Mouse (Mus musculus): ENCODE measurements around the gene BC030500. TPM values are rescaled to one million over a fixed set of nuclear protein-coding genes. Genes with fewer than 3 reads are reported as not detected.

The BC030500 gene
- not detected for total RNA-seq (2021)

DNA sequence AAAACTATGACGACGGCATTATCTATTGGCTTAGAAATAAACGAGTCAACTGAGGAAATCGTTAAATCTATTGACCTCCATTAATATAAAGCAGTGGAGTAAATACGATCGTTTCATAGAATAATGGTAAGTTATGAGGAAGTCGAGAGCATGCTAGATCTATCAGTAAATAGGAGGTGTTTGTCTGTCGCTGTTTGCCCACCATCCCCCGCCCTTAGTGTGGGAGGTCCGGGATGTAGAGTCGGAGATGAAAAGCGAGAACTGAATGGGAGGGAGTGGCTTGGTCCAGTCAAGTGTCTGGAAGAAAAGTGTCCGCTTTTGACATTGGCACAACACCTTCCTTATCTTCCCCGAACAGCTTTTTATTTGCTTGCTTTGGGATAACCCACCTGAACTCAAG, at the start of gene BC030500:
TSS of gene BC030500 (plus strand) at position 79 of the 400 bp plus-strand sequence.
- intact Hi-C loops (cut with DNase I), result no loop called here
- DNase-seq (ENCODE audit: low spot score), result no peak

DNA sequence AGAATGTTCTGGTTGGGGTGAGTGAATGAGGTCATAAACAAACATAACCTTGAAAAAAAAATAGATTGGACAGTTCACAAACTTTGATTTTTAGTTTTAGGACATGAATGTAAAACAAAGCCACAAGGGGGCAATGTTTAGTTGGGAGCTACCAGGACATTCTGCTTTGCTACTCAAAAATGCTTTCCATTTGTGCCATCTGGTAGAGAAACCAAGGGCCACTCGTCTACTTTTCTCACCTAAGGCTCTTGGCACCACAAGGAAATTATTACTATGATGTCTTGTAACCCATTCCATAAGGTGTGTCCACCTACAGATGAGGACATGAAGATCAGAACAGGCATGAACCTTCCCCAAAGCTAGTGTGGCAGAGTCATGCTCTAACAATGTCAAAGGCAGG, 25.1 kb upstream of the BC030500 start:
- DNase-seq (ENCODE audit: low spot score), result no peak
- intact Hi-C loops (cut with DNase I), result no loop called here

DNA sequence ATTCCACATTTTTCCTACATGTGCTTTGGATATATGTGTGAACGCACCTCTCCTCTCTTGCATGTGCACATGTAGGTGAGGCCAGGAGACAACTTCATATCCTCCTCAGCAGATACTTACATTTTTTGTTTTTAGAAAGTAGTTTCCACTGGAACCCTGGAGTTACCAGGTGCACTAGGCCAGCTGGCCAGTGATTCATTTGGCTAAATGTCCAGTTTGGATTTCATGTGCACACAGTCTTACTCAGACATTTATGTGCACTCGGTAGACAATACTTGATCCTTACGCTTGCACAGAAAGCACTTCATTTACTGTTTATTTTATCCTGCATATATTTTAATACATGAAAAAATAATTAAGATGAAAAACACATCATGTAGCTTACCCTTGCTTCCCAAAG, 21.0 kb upstream of the BC030500 start:
- intact Hi-C loops (cut with DNase I), result no loop called here
- DNase-seq (ENCODE audit: low spot score), result no peak

DNA sequence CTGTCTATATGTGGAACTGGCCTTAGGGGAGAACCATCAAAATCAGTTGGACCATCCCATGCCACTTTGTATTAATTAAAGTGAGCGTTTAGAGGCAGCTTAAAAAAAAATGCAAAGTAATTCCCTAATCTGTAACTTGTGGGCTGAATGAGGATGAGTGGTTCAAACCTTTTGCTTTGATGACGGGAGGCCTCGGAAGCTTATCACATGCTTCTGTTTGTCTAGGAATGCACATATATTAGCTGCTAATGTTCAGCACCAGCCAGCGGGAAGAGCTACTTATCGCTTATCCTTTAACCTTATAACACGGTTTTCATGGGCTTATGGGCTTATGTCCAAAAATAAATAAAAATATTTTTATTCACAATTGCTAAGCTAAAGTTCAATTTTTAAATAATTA, 15.6 kb upstream of the BC030500 start:
- intact Hi-C loops (cut with DNase I), result no loop called here

DNA sequence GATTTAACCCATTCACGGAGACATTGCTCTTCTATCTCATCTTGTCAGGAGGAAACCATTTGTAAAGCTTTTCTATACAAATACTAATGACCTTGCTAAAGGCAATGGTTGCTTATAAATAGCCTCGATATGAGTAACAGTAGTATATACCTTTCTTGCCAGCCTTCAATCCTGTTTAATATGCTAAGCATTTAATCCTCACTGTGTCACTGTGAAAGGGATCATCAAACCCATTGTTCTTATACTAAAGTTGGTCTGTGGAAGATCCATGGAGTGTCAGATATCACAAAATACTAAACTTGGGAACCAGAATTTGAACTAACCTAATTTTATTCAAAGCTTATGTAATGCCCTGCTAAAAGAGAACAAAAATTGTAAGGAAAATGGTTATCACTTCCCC, 7.1 kb upstream of the BC030500 start:
- intact Hi-C loops (cut with DNase I), result no loop called here
- no peak for DNase-seq (ENCODE audit: low spot score)

More for the DNA sequence above, 15.6 kb upstream of the BC030500 start:
- no peak for DNase-seq (ENCODE audit: low spot score)

DNA sequence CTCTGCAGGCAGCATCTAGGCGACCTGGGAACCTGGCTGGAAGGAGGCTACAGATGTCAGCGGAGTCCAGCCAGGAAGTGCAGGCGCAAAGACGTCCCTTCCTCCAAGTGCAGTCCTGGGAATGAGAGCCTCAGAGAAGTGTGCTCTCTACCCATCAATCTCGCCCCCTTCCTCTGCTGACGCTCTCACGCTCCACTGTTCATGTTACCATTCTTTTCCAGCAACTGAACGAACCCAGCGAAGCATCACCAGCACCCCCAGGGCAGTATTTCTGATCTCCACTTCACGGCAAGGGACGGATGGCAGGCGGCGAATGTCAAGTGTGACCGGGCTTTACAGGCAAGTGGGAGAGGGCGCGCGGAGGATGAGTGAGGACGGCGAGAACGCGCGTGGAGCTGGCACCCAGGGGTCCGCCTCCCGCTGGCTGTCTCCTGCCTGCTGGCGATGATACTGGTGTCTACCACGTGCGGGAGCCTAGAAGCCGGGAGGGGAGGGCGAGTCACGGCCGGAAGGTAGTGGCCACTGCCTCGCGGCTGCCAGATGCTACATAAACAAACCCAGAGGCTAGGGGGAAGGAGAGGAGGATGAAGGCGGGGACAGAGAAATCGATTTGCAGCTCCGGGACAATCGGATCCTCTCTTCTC, 763 bp downstream of the BC030500 start, which contains the start of gene Galntl6:
TSS of gene Galntl6 (minus strand) at position 445 of the 644 bp plus-strand sequence.
- DNase-seq (ENCODE audit: low spot score), result no peak
- intact Hi-C loops (cut with DNase I), result no loop called here

DNA sequence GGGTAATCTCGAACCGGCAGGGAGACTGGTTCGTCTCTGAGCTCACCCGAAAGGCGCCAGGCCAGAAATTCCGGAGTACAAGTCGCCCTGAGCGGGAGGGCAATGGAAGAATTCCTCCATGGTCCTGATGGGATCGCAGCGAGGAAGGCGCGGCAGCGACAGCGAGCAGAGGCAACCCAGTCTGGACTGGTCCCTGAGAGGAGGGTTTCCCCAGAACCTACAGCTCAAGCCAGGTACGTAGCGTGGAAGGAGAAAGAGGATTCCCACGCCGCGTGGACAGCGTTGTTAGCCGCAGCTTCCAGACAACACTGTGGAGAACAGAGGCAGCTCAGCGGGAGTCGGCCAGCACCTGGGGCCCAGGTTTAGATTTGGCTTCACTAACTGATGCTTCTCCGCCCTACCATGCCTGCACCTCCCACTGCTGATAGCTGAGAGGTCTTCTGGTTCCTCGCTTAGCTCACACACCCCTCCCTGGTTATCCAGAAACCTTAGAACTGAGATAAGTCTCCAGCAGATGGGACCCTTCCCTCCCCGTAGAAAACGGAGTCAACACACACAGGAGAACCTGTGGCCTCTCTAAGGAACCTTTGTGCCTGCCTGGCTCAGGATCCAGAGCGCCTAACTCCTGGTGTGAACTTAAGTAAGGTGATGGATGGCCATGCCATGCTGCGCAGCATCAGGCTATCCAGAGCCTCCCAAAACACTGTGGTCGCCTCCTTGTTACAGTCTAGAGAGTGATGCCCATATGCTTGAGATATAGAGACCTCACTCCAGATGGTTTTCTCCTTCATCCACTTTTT, 1.5 kb downstream of the BC030500 start:
- DNase-seq (ENCODE audit: low spot score), result no peak
- intact Hi-C loops (cut with DNase I), result no loop called here

DNA sequence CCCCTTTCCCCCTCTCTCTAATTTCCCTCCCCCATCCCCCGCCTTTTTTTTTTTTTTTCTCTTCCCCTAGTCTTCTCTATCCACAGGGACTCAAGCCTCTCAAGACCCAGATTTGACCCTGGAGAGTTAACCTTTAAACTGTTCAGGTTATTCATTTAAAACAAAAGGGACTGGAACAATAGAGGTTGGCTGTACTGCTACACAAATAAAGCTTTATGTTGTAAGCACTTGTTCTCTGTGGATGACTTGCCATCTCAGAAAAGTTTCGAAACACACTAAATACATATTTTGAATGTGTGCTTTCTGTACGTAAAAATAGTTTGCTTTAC, 2.0 kb downstream of the BC030500 start:
- intact Hi-C loops (cut with DNase I), result no loop called here
- no peak for DNase-seq (ENCODE audit: low spot score)

DNA sequence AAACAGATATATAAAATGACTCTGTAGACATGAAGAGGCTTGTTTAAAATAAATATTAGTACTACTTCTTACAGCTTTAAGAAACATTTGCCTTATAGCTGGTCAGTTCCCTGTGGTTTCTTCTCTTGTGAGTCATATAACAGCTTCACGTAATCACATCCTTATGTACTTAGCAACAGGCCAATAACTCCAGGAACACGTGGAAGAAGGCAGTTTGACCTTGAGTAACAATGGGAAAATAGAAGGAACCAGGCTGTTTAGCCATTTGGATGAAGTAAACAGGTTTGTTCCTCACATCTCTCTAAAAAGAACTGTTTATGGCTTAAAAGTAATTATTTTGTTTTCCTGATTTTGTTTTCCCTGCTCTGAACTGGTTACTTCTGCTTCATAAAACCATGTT, 3.6 kb downstream of the BC030500 start:
- no peak for DNase-seq (ENCODE audit: low spot score)
- intact Hi-C loops (cut with DNase I), result no loop called here

DNA sequence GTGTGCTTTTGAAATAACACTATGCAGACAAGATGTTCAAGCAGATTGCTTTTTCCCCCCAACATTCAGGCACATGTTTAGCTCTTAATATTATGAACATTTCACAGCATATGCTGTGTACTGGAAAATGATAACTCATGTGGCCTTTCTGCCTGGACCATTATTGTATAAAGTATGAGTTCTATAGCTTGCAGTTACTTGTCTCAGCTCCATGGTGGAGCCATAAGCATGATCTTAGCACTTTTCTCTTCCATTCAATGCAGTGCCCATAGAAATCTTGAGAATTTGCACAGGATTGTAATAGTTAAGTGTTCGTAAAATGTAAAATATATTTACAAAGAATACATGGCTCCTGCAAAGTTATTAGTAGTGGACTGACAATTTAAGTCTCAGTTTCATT, 19.5 kb downstream of the BC030500 start:
- intact Hi-C loops (cut with DNase I), result no loop called here
- DNase-seq (ENCODE audit: low spot score), result no peak

DNA sequence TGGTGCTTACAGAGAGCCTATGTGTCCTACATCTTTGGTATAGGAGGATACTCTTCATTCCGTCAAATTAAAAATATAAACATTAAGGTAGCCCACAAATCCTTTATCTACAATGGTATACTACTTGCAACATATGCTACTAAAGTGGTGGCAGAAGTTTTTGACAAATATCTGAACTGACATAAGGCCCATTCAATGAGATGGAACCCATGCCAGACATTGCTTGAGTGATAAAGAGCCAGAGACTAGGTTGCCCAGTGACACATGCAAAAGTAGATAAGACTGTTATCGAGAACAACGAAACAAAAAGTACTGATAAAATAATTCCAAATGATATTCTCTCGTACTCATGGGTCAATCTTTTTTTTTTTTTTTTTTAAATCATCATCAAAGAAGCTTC, 32.2 kb downstream of the BC030500 start:
- intact Hi-C loops (cut with DNase I), result no loop called here
- no peak for DNase-seq (ENCODE audit: low spot score)

DNA sequence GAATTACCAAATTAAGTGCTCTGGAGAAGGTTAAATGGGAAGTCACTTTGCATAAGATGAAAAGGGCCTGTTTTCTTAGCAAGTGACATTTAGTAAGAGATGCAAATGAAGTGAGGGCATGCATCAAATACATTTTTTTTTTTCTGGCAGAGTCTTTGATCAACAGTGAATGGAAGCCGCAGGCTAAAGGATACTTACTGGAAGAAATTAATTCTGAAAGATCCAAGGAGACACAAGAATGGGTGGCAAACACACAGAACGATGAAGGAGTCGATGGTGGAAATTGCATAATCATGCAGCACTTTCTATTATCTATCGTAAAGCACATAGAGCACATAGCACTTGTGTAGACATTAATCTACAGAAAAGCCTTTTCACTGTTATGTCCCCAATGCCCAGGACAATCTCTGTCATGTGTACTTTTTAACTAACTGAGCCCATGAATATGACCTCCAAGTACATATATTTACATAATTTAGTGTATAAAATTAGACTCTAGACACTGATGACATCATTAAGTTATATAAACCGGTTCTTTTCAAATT, 45.7 kb downstream of the BC030500 start:
- no peak for DNase-seq (ENCODE audit: low spot score)

More for the DNA sequence above, 45.7 kb downstream of the BC030500 start:
- intact Hi-C loops (cut with DNase I), result no loop called here

Other genes starting within 250 kb of the BC030500 start
- gene Galntl6, start 885 bp downstream of the BC030500 start, total RNA-seq (2021), result not detected